Mouse (Mus musculus) MEL (cell line): ENCODE measurements around the gene Col18a1. TPM values are rescaled to one million over a fixed set of nuclear protein-coding genes. Genes with fewer than 3 reads are reported as not detected.

Experiments used
- DNase-seq: peaks from one replicate; pipeline ENCODE4 v3.0.0; 2011; ENCODE audit warnings: low read depth, low spot score
- H3K27ac ChIP-seq: 2 replicates; pipeline ENCODE4 v1.5.1; 2012; ENCODE audit warnings: low read depth, mild to moderate bottlenecking, control low read depth, low read length, moderate library complexity; ENCODE audit not compliant: control insufficient read depth
- H3K27me3 ChIP-seq, 2 experiments: fragments of 150-350 bp in 1 of 2; sonication (generic) in 1 of 2; 2 replicates each; pipeline ENCODE4 v1.6.1; 2012; ENCODE audit warnings: low read length in 2 of 2, mild to moderate bottlenecking in 2 of 2, improper control_type of control experiment in 1 of 2, moderate library complexity in 1 of 2; ENCODE audit not compliant: insufficient read depth in 2 of 2, control insufficient read depth in 1 of 2
- H3K36me3 ChIP-seq, 2 experiments: 2 replicates each; pipeline ENCODE4 v1.6.1; 2012 to 2014; ENCODE audit warnings: low read length in 2 of 2, improper control_type of control experiment in 1 of 2, inconsistent platforms in 1 of 2, mild to moderate bottlenecking in 1 of 2; ENCODE audit not compliant: insufficient read depth in 2 of 2, control insufficient read depth in 1 of 2
- H3K4me1 ChIP-seq, 2 experiments: fragments of 150-350 bp in 1 of 2; sonication (generic) in 1 of 2; 2 replicates each; pipeline ENCODE4 v1.6.1; 2012; ENCODE audit warnings: low read length in 2 of 2, improper control_type of control experiment in 1 of 2, mild to moderate bottlenecking in 1 of 2; ENCODE audit not compliant: insufficient read depth in 2 of 2, control insufficient read depth in 1 of 2
- H3K4me3 ChIP-seq, 2 experiments: fragments of 150-350 bp in 1 of 2; sonication (generic) in 1 of 2; 2 replicates each; pipeline ENCODE4 v1.5.1; 2012; ENCODE audit warnings: low read depth in 2 of 2, low read length in 2 of 2, mild to moderate bottlenecking in 2 of 2, moderate library complexity in 2 of 2, control low read depth in 1 of 2, improper control_type of control experiment in 1 of 2; ENCODE audit not compliant: control insufficient read depth in 1 of 2, insufficient read depth in 1 of 2
- H3K79me2 ChIP-seq: 2 replicates; pipeline ENCODE4 v1.6.1; 2012; ENCODE audit warnings: mild to moderate bottlenecking, low read length, moderate library complexity; ENCODE audit not compliant: control insufficient read depth, poor library complexity, insufficient read depth
- H3K9ac ChIP-seq: 2 replicates; pipeline ENCODE4 v1.6.1; 2012; ENCODE audit warnings: low read depth, mild to moderate bottlenecking, control low read depth, low read length, moderate library complexity; ENCODE audit not compliant: control insufficient read depth, poor library complexity, severe bottlenecking
- H3K9me3 ChIP-seq: fragments of 150-350 bp; sonication (generic); replicated peaks from 2 replicates; pipeline ENCODE4 v1.6.1; 2012; ENCODE audit warnings: mild to moderate bottlenecking, low read length, improper control_type of control experiment, moderate library complexity; ENCODE audit not compliant: insufficient read depth
- BHLHE40 ChIP-seq: IDR thresholded peaks from 2 replicates; pipeline ENCODE4 v1.6.1; 2012; ENCODE audit warnings: low read depth, mild to moderate bottlenecking, inconsistent platforms, low read length, improper control_type of control experiment, borderline replicate concordance
- CHD1 ChIP-seq: IDR thresholded peaks from 2 replicates; pipeline ENCODE4 v1.6.1; 2012; ENCODE audit warnings: low read depth, mild to moderate bottlenecking, inconsistent platforms, low read length, improper control_type of control experiment
- CHD2 ChIP-seq: IDR thresholded peaks from 2 replicates; pipeline ENCODE4 v1.6.1; 2011; ENCODE audit warnings: low read length, improper control_type of control experiment
- CTCF ChIP-seq, 3 experiments: IDR thresholded peaks in 2 of 3; conservative IDR thresholded peaks in 1 of 3; 2 replicates each; pipeline ENCODE4 v1.5.1; 2011 to 2012; ENCODE audit warnings: low read length in 3 of 3, low read depth in 2 of 3, mild to moderate bottlenecking in 2 of 3, improper control_type of control experiment in 1 of 3, inconsistent platforms in 1 of 3, mixed read lengths in 1 of 3, moderate library complexity in 1 of 3; ENCODE audit not compliant: control insufficient read depth in 1 of 3, insufficient read depth in 1 of 3, poor library complexity in 1 of 3, severe bottlenecking in 1 of 3
- E2F4 ChIP-seq: IDR thresholded peaks from 2 replicates; pipeline ENCODE4 v1.6.1; 2011; ENCODE audit warnings: low read depth, low read length, improper control_type of control experiment, borderline replicate concordance
- ELF1 ChIP-seq: IDR thresholded peaks from 2 replicates; pipeline ENCODE4 v1.6.1; 2014; ENCODE audit warnings: low read depth, mild to moderate bottlenecking, inconsistent platforms, low read length, improper control_type of control experiment, moderate library complexity
- EP300 ChIP-seq, 2 experiments: IDR thresholded peaks; 2 replicates each; pipeline ENCODE4 v1.6.1; 2011; ENCODE audit warnings: improper control_type of control experiment in 2 of 2, low read length in 2 of 2, low read depth in 1 of 2, mild to moderate bottlenecking in 1 of 2
- ETS1 ChIP-seq: IDR thresholded peaks from 2 replicates; pipeline ENCODE4 v1.6.1; 2012; ENCODE audit warnings: low read depth, mild to moderate bottlenecking, inconsistent platforms, low read length, improper control_type of control experiment, moderate library complexity
- HCFC1 ChIP-seq: IDR thresholded peaks from 2 replicates; pipeline ENCODE4 v1.6.1; 2012; ENCODE audit warnings: low read depth, mild to moderate bottlenecking, inconsistent platforms, low read length, improper control_type of control experiment, moderate library complexity
- JUND ChIP-seq: IDR thresholded peaks from 2 replicates; pipeline ENCODE4 v1.6.1; 2011; ENCODE audit warnings: low read depth, mild to moderate bottlenecking, improper control_type of control experiment, low read length
- MAFK ChIP-seq: IDR thresholded peaks from 2 replicates; pipeline ENCODE4 v1.6.1; 2011; ENCODE audit warnings: low read depth, mild to moderate bottlenecking, low read length, improper control_type of control experiment, borderline replicate concordance
- MAX ChIP-seq: IDR thresholded peaks from 2 replicates; pipeline ENCODE4 v1.6.1; 2011; ENCODE audit warnings: low read length, improper control_type of control experiment
- MAZ ChIP-seq: IDR thresholded peaks from 2 replicates; pipeline ENCODE4 v1.6.1; 2012; ENCODE audit warnings: low read depth, mild to moderate bottlenecking, inconsistent platforms, low read length, improper control_type of control experiment
- MEF2A ChIP-seq: IDR thresholded peaks from 2 replicates; pipeline ENCODE4 v1.6.1; 2014; ENCODE audit warnings: low read depth, mild to moderate bottlenecking, inconsistent platforms, low read length, improper control_type of control experiment; ENCODE audit not compliant: poor library complexity, insufficient replicate concordance, severe bottlenecking; ENCODE audit errors: extremely low read depth
- MXI1 ChIP-seq: IDR thresholded peaks from 2 replicates; pipeline ENCODE4 v1.6.1; 2011; ENCODE audit warnings: mild to moderate bottlenecking, low read depth, low read length, improper control_type of control experiment
- MYC ChIP-seq: IDR thresholded peaks from 2 replicates; pipeline ENCODE4 v1.6.1; 2011; ENCODE audit warnings: low read depth, mild to moderate bottlenecking, low read length, improper control_type of control experiment, moderate library complexity
- NELFE ChIP-seq: IDR thresholded peaks from 2 replicates; pipeline ENCODE4 v1.6.1; 2011; ENCODE audit warnings: low read depth, low read length, improper control_type of control experiment
- POLR2A ChIP-seq, 2 experiments: IDR thresholded peaks; 2 replicates each; pipeline ENCODE4 v1.6.1; 2011 to 2012; ENCODE audit warnings: low read length in 2 of 2, mild to moderate bottlenecking in 2 of 2, control low read depth in 1 of 2, improper control_type of control experiment in 1 of 2, low read depth in 1 of 2, moderate library complexity in 1 of 2; ENCODE audit not compliant: control insufficient read depth in 1 of 2, insufficient read depth in 1 of 2, poor library complexity in 1 of 2
- POLR2AphosphoS2 ChIP-seq: IDR thresholded peaks from 2 replicates; pipeline ENCODE4 v1.6.1; 2011; ENCODE audit warnings: low read length, improper control_type of control experiment
- POLR2AphosphoS5 ChIP-seq: IDR thresholded peaks from 2 replicates; pipeline ENCODE4 v1.6.1; 2012; ENCODE audit warnings: low read depth, borderline replicate concordance, mild to moderate bottlenecking, inconsistent platforms, low read length, moderate library complexity, mixed read lengths
- RAD21 ChIP-seq: IDR thresholded peaks from 2 replicates; pipeline ENCODE4 v1.6.1; 2011; ENCODE audit warnings: mild to moderate bottlenecking, low read depth, low read length, improper control_type of control experiment
- SIN3A ChIP-seq: IDR thresholded peaks from 2 replicates; pipeline ENCODE4 v1.6.1; 2012; ENCODE audit warnings: low read length, improper control_type of control experiment, inconsistent platforms
- SMC3 ChIP-seq: IDR thresholded peaks from 2 replicates; pipeline ENCODE4 v1.6.1; 2011; ENCODE audit warnings: low read depth, low read length, improper control_type of control experiment
- TBP ChIP-seq: IDR thresholded peaks from 2 replicates; pipeline ENCODE4 v1.8.0; 2011; ENCODE audit warnings: low read depth, low read length, improper control_type of control experiment
- USF1 ChIP-seq: IDR thresholded peaks from 2 replicates; pipeline ENCODE4 v1.6.1; 2014; ENCODE audit warnings: low read depth, mild to moderate bottlenecking, inconsistent platforms, low read length, improper control_type of control experiment, moderate library complexity
- ZC3H11A ChIP-seq: IDR thresholded peaks from 2 replicates; pipeline ENCODE4 v1.6.1; 2012; ENCODE audit warnings: low read depth, mild to moderate bottlenecking, inconsistent platforms, low read length, improper control_type of control experiment
- ZKSCAN1 ChIP-seq: IDR thresholded peaks from 2 replicates; pipeline ENCODE4 v1.6.1; 2012; ENCODE audit warnings: low read depth, mild to moderate bottlenecking, inconsistent platforms, low read length, improper control_type of control experiment, moderate library complexity
- ZMIZ1 ChIP-seq: IDR thresholded peaks from 2 replicates; pipeline ENCODE4 v1.6.1; 2012; ENCODE audit warnings: low read depth, mild to moderate bottlenecking, inconsistent platforms, low read length, improper control_type of control experiment, moderate library complexity
- ZNF384 ChIP-seq: IDR thresholded peaks from 2 replicates; pipeline ENCODE4 v1.6.1; 2012; ENCODE audit warnings: low read depth, mild to moderate bottlenecking, inconsistent platforms, low read length, improper control_type of control experiment
- polyA plus RNA-seq, 2 experiments: library from polyadenylated mRNA; stranded (reverse) in 1 of 2; unstranded in 1 of 2; fragments of >175 nt in 1 of 2; fragments of >200 nt in 1 of 2; gene quantifications; 2 replicates each; pipeline versions ENCODE4 v1.2.1 to v1.2.4; 2012; ENCODE audit warnings: low replicate concordance in 2 of 2, low read depth in 1 of 2; ENCODE audit not compliant: insufficient read length in 2 of 2, insufficient read depth in 1 of 2, missing spikeins in 1 of 2
- total RNA-seq: library from RNA; depleted of rRNA; stranded (reverse); fragments of 300-350 nt; gene quantifications from 2 replicates; pipeline ENCODE4 v1.2.3, GENCODE M21; 2012

The Col18a1 gene
- total and polyA plus RNA-seq, 3 experiments: 0.46 to 1.3 TPM; not detected in 1

- no peak overlapping the region for H3K4me3 ChIP-seq
- no peak for TF ChIP-seq MAX
- no peak for TF ChIP-seq POLR2AphosphoS2
- no peak for TF ChIP-seq SIN3A
- TF ChIP-seq ETS1: no peak
- no peak for TF ChIP-seq NELFE
- TF ChIP-seq ZC3H11A: no peak
- TF ChIP-seq RAD21: no peak
- TF ChIP-seq POLR2AphosphoS5: no peak
- TF ChIP-seq TBP: no peak
- TF ChIP-seq CHD2: no peak
- no peak for TF ChIP-seq MXI1
- no peak for TF ChIP-seq POLR2A (IDR thresholded peaks at IDR 0.05; ENCODE audit: control insufficient read depth in 1 of 2, insufficient read depth in 1 of 2, low read depth in 1 of 2, low read length in 2 of 2, poor library complexity in 1 of 2)
- no peak for TF ChIP-seq MAZ
- TF ChIP-seq ZKSCAN1: no peak
- TF ChIP-seq SMC3: no peak
- no peak for TF ChIP-seq EP300 (IDR thresholded peaks at IDR 0.05; ENCODE audit: low read depth in 1 of 2, low read length in 2 of 2)
- no peak for TF ChIP-seq MEF2A
- no peak for TF ChIP-seq ZNF384
- TF ChIP-seq ZMIZ1: no peak
- TF ChIP-seq BHLHE40: no peak
- TF ChIP-seq, all 39 proteins: peak for 0
- Histone ChIP-seq H3K9ac (no peak overlapping the region), H3K27ac (no peak overlapping the region), H3K4me1 (no peaks in the 10 kb centered on the region), H3K9me3 (no peaks in the 10 kb centered on the region), H3K36me3 (no peaks in the 10 kb centered on the region), H3K27me3 (peaks cover 0 to 3% of the 10 kb centered on the region in 2 experiments; a peak in 2 of 4 replicates), H3K79me2 (no peaks in the 10 kb centered on the region)
- no peak for DNase-seq
Measured at GRCm38 (mm10) chr10:77199229-77199628, 32.9 kb upstream of the Col18a1 start.

- Histone ChIP-seq H3K79me2 (no peaks in the 10 kb centered on the region), H3K9ac (no peak overlapping the region), H3K27ac (no peak overlapping the region), H3K4me3 (no peak overlapping the region), H3K27me3 (peaks cover 2 to 5% of the 10 kb centered on the region in 2 experiments; a peak in 3 of 4 replicates), H3K9me3 (no peaks in the 10 kb centered on the region), H3K36me3 (no peaks in the 10 kb centered on the region), H3K4me1 (no peaks in the 10 kb centered on the region)
- DNase-seq: no peak
- no peak for TF ChIP-seq ZKSCAN1
- no peak for TF ChIP-seq HCFC1
- no peak for TF ChIP-seq SMC3
- no peak for TF ChIP-seq E2F4
- no peak for TF ChIP-seq USF1
- no peak for TF ChIP-seq MAFK
- TF ChIP-seq JUND: no peak
- TF ChIP-seq NELFE: no peak
- no peak for TF ChIP-seq MAZ
- TF ChIP-seq ZNF384: no peak
- no peak for TF ChIP-seq ELF1
- TF ChIP-seq BHLHE40: no peak
- TF ChIP-seq MYC: no peak
- no peak for TF ChIP-seq CHD1
- TF ChIP-seq TBP: no peak
- no peak for TF ChIP-seq CTCF (IDR thresholded peaks at IDR 0.05 in 2 of 3, conservative IDR thresholded peaks at IDR 0.05 in 1 of 3; ENCODE audit: control insufficient read depth in 1 of 3, insufficient read depth in 1 of 3, low read depth in 2 of 3, low read length in 3 of 3, poor library complexity in 1 of 3, severe bottlenecking in 1 of 3)
Measured at GRCm38 (mm10) chr10:77197469-77198209, 31.3 kb upstream of the Col18a1 start.
